Mouse (Mus musculus) thymus, adult 2 months (tissue): ENCODE data around the gene Sema4a. TPM values are rescaled to one million over a fixed set of nuclear protein-coding genes. Genes with fewer than 3 reads are reported as not detected.

Source experiments
- DNase-seq: peaks from one replicate; pipeline ENCODE4 v3.0.0; 2021
- H3K27ac ChIP-seq: fragments of 200-500 bp; 2 replicates; pipeline ENCODE4 v1.5.1; 2012; ENCODE audit warnings: low read length, control low read depth; ENCODE audit not compliant: control insufficient read depth, insufficient read depth
- H3K27me3 ChIP-seq: fragments of 200-500 bp; 2 replicates; pipeline ENCODE4 v1.6.1; 2012; ENCODE audit warnings: mild to moderate bottlenecking, low read length, moderate library complexity, mixed read lengths; ENCODE audit not compliant: control insufficient read depth, insufficient read depth
- H3K36me3 ChIP-seq: fragments of 200-500 bp; 2 replicates; pipeline ENCODE4 v1.6.1; 2012; ENCODE audit warnings: mild to moderate bottlenecking, low read length, moderate library complexity; ENCODE audit not compliant: control insufficient read depth, insufficient read depth
- H3K4me1 ChIP-seq: fragments of 200-500 bp; replicated peaks from 2 replicates; pipeline ENCODE4 v1.6.1; 2012; ENCODE audit warnings: low read length; ENCODE audit not compliant: control insufficient read depth, insufficient read depth
- H3K4me3 ChIP-seq: fragments of 200-500 bp; 2 replicates; pipeline ENCODE4 v1.5.1; 2012; ENCODE audit warnings: mild to moderate bottlenecking, low read length, control low read depth, moderate library complexity; ENCODE audit not compliant: control insufficient read depth, insufficient read depth
- CTCF ChIP-seq: fragments of 200-500 bp; IDR thresholded peaks from 2 replicates; pipeline ENCODE4 v1.5.1; 2012; ENCODE audit warnings: mild to moderate bottlenecking, control low read depth, low read length, moderate library complexity, borderline replicate concordance; ENCODE audit not compliant: control insufficient read depth, poor library complexity, insufficient read depth; ENCODE audit errors: extremely low read depth
- POLR2A ChIP-seq: fragments of 200-500 bp; IDR thresholded peaks from 2 replicates; pipeline ENCODE4 v1.6.1; 2012; ENCODE audit warnings: mild to moderate bottlenecking, low read length, control low read depth, moderate library complexity; ENCODE audit not compliant: control insufficient read depth, poor library complexity, insufficient read depth; ENCODE audit errors: extremely low read depth
- WGBS: fragments of 180-500 bp; shearing (Covaris S2); methylation state at CpG from one replicate; pipeline ENCODE4 v1.1.7; 2018; 5-methylcytosine and 5-hydroxymethylcytosine counted together
- polyA plus RNA-seq: library from polyadenylated mRNA; depleted of rRNA; stranded (reverse); fragments of >200 nt; gene quantifications from 2 replicates; pipeline ENCODE4 v1.2.3, GENCODE M21; 2012

Gene Sema4a
- polyA plus RNA-seq, 1 experiment, result 109 TPM

DNA sequence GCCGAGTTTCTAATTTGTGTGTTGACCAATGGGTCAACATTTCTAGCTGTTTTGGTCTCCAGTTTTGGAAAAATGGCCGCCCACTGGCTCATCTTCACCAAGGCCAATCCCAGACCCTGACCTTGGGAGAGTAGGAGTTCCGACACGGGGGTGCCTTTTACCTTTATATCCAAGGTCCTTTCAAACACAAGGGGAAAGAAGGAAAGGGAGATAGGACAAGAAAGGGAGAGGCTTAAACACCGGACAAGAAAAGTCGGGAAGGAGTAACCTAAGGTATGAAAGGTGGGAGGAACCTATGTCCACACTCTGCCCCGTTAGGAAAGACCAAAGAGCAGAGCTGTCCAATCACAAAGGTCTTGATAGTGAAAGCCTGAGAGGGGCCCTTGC lies 50.3 kb downstream of the Sema4a start:
- Histone ChIP-seq H3K4me3 (peak overlapping the region; percentile 6; the same call in 1 of the 2 replicates), H3K27me3 (no peaks in the 10 kb centered on the region), H3K27ac (peak overlapping the region; percentile 51; the same call in 1 of the 2 replicates), H3K4me1 (peaks cover 13% of the 10 kb centered on the region), H3K36me3 (peaks cover 3% of the 10 kb centered on the region; the same call in 1 of the 2 replicates)
- 50% methylated on average over 7 of the region's 7 CpGs for WGBS
- DNase-seq, result peak; percentile 18
- no peak for TF ChIP-seq CTCF

DNA sequence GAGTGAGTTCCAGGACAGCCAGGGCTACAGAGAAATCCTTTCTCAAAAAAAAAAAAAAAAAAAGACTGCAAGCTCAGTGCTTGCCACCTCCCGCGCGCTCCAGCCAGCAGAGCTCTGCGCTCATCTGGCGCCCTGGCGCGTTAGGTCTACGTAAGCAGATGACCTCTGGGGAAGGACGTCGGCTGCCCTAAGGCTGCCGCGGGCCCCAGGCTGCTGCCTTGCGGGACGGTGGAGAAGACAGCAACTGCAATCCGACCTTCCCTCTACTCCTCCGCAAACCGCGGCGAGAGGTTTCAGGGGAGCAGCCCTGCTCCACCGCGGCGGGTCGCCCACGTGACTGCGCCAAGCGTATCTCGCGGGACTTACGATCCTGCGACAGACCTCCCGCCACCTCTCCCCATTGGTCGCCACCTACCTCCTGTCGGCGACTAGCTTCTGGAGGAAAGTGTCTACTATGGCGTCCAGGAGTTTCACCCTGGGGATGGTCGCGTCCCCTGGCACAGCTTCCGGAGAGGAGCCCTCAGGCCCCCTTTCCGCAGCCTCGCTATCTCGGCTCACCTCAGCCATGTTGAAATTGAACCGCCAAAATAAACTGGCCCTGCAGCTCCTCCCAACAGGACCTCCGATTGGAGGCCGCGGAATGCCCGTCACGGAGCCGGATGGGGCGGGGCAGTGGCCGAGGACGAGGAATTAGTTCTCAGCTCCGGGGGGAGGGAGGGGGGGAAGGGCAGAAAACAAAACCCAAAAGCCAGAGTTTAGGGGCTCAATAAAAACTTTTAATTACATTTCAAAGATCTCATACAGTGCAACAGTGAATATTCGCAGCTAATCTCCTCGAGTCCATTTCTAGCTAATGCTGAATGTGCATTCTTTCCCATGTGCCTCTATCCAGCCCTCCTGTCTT lies 51.0 kb downstream of the Sema4a start, which contains the start of gene Pmf1:
Gene Pmf1 (minus strand): TSS at position 591 of the 904 bp plus-strand sequence.
- Histone ChIP-seq H3K27ac (peak within 1 kb of the TSS; percentile 82), H3K4me3 (peak within 1 kb of the TSS; percentile 90), H3K27me3 (no peaks in the 10 kb centered on the region), H3K4me1 (peaks cover 13% of the 10 kb centered on the region), H3K36me3 (peaks cover 3% of the 10 kb centered on the region; the same call in 1 of the 2 replicates)
- TF ChIP-seq POLR2A, result peak; percentile 92
- peak; percentile 54; the same call in 1 of the 2 replicates for TF ChIP-seq CTCF
- under 1% methylated on average over 54 of the region's 54 CpGs for WGBS
- DNase-seq, result peak; percentile 92

DNA sequence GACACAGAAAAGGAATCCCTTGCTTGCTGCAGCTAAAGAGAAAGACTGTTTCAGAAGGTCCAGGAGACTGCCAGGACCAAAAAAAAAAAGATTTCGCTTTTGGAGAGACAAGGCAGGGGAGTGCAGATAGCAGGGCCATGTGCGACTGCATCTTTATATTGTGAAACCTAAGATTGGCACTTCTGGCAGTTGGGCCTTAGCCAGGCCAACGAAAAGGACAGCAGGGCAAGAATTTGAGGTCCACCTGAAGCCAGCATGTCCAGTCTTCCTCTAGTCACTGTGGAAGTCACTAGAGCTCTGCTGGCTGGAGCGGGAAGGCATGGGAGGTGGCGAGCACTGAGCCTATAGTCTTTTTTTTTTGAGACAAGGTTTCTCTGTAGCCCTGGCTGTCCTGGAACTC lies 52.0 kb downstream of the Sema4a start:
- DNase-seq, result no peak
- Histone ChIP-seq H3K36me3 (peaks cover 3% of the 10 kb centered on the region; the same call in 1 of the 2 replicates), H3K4me3 (peak overlapping the region; percentile 90; the same call in 1 of the 2 replicates), H3K27ac (no peak overlapping the region), H3K4me1 (peaks cover 13% of the 10 kb centered on the region), H3K27me3 (no peaks in the 10 kb centered on the region)
- TF ChIP-seq POLR2A, result no peak
- TF ChIP-seq CTCF, result no peak
- 72% methylated on average over 5 of the region's 5 CpGs for WGBS

DNA sequence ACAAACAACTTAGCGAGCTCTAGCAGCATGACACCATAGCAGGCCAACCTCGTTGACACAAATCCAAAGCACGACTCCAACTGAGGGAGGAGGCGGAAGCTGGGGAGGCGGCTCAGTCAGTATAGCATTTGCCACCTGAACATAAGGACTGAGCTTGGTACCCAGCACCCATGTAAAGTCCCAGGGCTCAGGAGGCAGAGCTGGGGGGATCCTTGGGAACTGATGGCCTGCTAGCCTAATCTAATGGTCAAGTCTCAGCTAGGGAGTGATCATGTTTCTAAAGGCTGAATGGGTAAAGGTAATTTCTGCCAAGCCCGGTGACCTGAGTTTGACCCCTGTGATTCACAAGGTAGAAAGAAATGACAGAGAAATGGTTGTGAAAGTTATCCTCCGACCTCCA lies 53.5 kb downstream of the Sema4a start:
- 83% methylated on average over 7 of the region's 7 CpGs for WGBS
- peaks cover 15% of the 10 kb centered on the region for H3K4me1 ChIP-seq

DNA sequence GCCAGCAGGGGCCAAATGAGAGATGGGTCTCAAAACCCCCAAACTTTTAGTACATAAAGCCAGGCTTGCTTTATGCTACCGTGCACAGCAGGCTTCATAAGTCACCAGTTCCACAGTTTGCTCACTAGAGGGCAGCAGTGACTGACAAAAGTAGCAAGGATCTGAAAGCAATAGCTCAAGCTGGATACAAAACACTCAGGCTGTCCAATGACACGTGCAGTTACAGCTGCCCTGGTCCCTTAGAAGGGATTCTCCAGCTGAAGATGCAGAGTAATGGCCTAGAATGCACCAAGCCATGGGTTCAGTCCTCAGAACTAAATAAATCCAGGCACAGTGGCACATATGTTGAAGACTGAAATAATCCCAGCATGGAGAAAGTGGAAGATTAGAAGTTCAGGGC lies 53.9 kb downstream of the Sema4a start:
- 2% methylated on average over 2 of the region's 2 CpGs for WGBS
- peaks cover 19% of the 10 kb centered on the region for H3K4me1 ChIP-seq
- DNase-seq, result peak; percentile 66

More for the DNA sequence above, 53.5 kb downstream of the Sema4a start:
- Histone ChIP-seq H3K27ac (no peak overlapping the region), H3K36me3 (peaks cover 2% of the 10 kb centered on the region; the same call in 1 of the 2 replicates), H3K27me3 (no peaks in the 10 kb centered on the region), H3K4me3 (no peak overlapping the region)
- no peak for TF ChIP-seq CTCF
- no peak for DNase-seq

DNA sequence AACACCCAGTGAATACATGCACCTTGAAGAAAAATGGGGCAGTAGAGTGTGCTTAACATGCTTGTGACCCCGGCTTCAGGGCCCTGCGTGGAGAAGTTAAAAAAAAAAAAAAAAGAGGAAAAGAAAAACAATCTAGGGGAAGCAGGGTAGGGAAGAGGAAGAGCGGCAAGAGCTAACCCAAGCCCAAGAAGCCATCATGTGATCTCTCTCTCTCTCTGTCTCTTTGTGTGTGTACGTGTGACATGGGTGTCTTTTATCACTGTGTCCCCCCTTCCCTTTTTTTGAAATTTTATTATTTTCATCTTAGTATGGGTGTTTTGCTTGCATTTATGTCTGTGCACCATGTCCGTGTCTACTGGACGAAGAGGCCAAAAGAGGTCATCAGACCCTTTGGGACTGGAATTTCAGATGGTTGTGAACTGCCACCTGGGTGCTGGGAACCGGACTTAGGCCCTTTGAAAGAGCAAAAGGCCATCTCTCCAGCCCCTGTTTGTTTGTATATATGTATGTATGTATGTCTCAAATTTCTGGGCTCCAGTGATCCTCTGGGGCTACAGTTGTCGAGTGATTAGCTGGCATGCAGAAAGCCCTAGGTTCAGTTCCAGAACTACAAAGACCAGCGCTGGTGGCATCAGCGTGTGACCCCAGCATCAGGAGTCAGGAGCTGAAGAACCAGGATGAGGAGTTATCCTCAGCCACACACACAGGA lies 57.3 kb downstream of the Sema4a start:
- no peak overlapping the region for H3K27ac ChIP-seq
- H3K4me3 ChIP-seq, result no peak overlapping the region
- no peaks in the 10 kb centered on the region for H3K36me3 ChIP-seq
- DNase-seq, result no peak
- TF ChIP-seq POLR2A (no peak), CTCF (no peak)
- H3K27me3 ChIP-seq, result no peaks in the 10 kb centered on the region
- H3K4me1 ChIP-seq, result peaks cover 9% of the 10 kb centered on the region
- WGBS, result 96% methylated on average over 10 of the region's 10 CpGs

More for the DNA sequence above, 53.9 kb downstream of the Sema4a start:
- TF ChIP-seq CTCF, result no peak
- TF ChIP-seq POLR2A, result no peak
- Histone ChIP-seq H3K27ac (no peak overlapping the region), H3K4me3 (no peak overlapping the region), H3K27me3 (no peaks in the 10 kb centered on the region), H3K36me3 (no peaks in the 10 kb centered on the region)
